Mouse (Mus musculus): ENCODE measurements around the gene Mif. TPM values are rescaled to one million over a fixed set of nuclear protein-coding genes. Genes with fewer than 3 reads are reported as not detected.
"Not testable (repeated sequence)": the region's sequence is repeated elsewhere in the genome, so short reads cannot be mapped to it uniquely, and the experiment has no call there.

Gene Mif
- total and polyA plus RNA-seq, 2 experiments from 2014 or later: 1,140 to 1,428 TPM

DNA sequence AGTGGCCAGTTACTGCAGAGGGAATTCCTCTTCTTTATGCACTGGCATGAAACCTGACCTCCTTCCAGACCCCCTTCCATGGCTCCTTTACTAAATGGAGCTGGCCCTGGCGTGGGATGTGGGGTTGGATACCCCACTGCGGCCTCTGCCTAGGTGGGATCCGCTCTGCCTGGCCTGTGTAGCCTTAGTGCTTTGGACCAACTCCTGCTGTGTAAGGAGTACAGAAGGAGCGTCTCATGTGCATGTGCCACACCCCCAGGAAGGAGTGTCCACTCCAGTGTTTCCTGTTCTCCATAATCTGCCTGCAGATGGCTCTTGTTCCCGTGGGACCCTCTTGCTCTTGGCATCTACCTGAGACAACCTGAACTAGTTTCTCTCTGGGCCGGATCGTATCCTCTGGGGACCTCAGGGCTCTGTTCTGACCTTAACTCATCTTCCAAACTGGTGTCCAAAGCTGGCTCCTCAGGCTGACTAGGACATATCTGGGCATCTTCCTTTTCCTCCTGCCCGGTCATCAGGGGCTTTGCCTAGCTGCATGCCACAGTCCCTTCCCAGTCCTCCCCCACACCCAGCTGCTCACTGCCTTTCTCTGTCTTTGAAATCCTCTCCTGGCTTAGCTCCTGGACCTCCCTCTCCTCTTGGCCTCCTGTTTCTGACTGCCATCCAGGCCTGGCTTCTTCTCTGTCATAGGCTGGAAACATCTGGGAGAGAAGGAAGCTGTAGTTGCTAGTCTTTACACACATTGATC, 29.5 kb upstream of the Mif start:
- H3K9me3 ChIP-seq (replicated peaks; ENCODE audit: control insufficient read depth, low read length): no peaks in the 10 kb centered on the region
- H3K9ac ChIP-seq (replicated peaks; ENCODE audit: low read depth, low read length): no peak overlapping the region
- H3K4me2 ChIP-seq (ENCODE audit: low read depth, low read length): no peak overlapping the region
- no peak overlapping the region for H3K27ac ChIP-seq (ENCODE audit: low read depth)
- no peak for TF ChIP-seq CTCF (IDR thresholded peaks at IDR 0.05; ENCODE audit: low read depth)
- TF ChIP-seq EP300 (IDR thresholded peaks at IDR 0.05; ENCODE audit: low read depth): no peak
- no peaks in the 10 kb centered on the region for H3K36me3 ChIP-seq (replicated peaks; ENCODE audit: control insufficient read depth, insufficient read depth, low read length)
- ATAC-seq (ENCODE audit: insufficient read depth, low read depth) (no peak), DNase-seq (ENCODE audit: low spot score) (no peak)
- H3K4me3 ChIP-seq (ENCODE audit: low read depth, low read length): no peak overlapping the region
- H3K4me1 ChIP-seq (ENCODE audit: control insufficient read depth, insufficient read depth): peaks cover 8% of the 10 kb centered on the region
- WGBS: 39% methylated on average over 8 of the region's 8 CpGs
- no peaks in the 10 kb centered on the region for H3K27me3 ChIP-seq (ENCODE audit: control insufficient read depth, insufficient read depth, low read length)

DNA sequence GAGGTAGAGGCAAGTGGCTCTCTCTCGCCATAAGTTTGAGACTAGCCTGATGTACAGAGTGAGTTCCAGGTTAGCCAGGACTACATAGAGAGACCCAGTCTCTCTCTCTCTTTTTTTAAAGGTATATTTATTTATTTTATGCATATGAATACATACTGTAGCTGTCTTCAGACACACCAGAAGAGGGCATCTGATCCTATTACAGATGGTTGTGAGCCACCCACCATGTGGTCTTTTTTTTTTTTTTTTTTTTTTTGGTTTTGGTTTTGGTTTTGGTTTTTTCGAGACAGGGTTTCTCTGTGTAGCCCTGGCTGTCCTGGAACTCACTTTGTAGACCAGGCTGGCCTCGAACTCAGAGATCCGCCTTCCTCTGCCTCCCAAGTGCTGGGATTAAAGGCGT, 27.5 kb upstream of the Mif start:
- not testable (repeated sequence) for H3K4me2 ChIP-seq (ENCODE audit: low read depth, low read length); H3K4me3 ChIP-seq (ENCODE audit: low read depth, low read length); H3K27me3 ChIP-seq (ENCODE audit: control insufficient read depth, insufficient read depth, low read length); H3K36me3 ChIP-seq (replicated peaks; ENCODE audit: control insufficient read depth, insufficient read depth, low read length); H3K9me3 ChIP-seq (replicated peaks; ENCODE audit: control insufficient read depth, low read length); ATAC-seq (ENCODE audit: insufficient read depth, low read depth); H3K9ac ChIP-seq (replicated peaks; ENCODE audit: low read depth, low read length); H3K27ac ChIP-seq (ENCODE audit: low read depth); H3K4me1 ChIP-seq (ENCODE audit: control insufficient read depth, insufficient read depth); DNase-seq (ENCODE audit: low spot score)
- WGBS: 84% methylated on average over 4 of the region's 5 CpGs

DNA sequence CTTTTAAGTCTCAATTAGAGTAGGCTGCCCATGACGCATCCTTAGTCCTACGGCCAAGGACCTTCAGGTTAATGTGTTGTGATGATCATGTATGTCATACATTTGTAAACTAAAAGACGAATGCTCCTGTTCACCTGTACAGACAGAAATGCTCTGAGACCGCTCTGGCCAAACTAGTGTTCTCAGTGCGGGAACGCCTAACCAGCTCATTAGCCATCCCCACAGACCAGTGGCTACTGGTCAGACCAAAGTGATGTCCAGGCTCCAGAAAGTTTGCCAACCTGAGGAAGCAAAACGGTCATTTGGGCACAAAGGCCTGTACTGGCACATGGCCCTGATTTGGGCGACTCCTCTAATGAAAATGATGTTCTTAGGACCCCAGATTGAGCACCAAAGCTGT, 24.7 kb upstream of the Mif start:
- H3K9ac ChIP-seq (replicated peaks; ENCODE audit: low read depth, low read length): no peak overlapping the region
- DNase-seq (ENCODE audit: low spot score) (no peak), ATAC-seq (ENCODE audit: insufficient read depth, low read depth) (no peak)
- H3K4me3 ChIP-seq (ENCODE audit: low read depth, low read length): no peak overlapping the region
- no peak for TF ChIP-seq EP300 (IDR thresholded peaks at IDR 0.05; ENCODE audit: low read depth)
- TF ChIP-seq CTCF (IDR thresholded peaks at IDR 0.05; ENCODE audit: low read depth): no peak
- H3K9me3 ChIP-seq (replicated peaks; ENCODE audit: control insufficient read depth, low read length): no peaks in the 10 kb centered on the region
- no peaks in the 10 kb centered on the region for H3K4me1 ChIP-seq (ENCODE audit: control insufficient read depth, insufficient read depth)
- WGBS: 93% methylated on average over 8 of the region's 8 CpGs
- no peaks in the 10 kb centered on the region for H3K27me3 ChIP-seq (ENCODE audit: control insufficient read depth, insufficient read depth, low read length)
- H3K27ac ChIP-seq (ENCODE audit: low read depth): no peak overlapping the region
- H3K4me2 ChIP-seq (ENCODE audit: low read depth, low read length): no peak overlapping the region
- no peaks in the 10 kb centered on the region for H3K36me3 ChIP-seq (replicated peaks; ENCODE audit: control insufficient read depth, insufficient read depth, low read length)

DNA sequence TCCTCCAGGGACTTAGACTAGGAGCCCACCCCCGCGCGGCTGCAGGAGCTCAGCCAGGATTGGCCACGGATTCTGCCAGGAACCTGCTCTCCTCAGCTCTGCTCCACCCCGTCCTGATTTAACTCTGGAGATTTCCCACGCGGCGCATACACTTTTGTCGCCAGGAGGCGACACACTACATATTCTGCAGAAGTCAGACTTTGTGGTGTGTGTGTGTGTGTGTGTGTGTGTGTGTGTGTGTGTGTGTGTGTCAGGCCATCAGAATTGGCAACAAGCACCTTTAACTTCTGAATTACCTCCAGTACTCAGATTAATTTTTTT, 23.2 kb upstream of the Mif start:
- TF ChIP-seq CTCF (IDR thresholded peaks at IDR 0.05; ENCODE audit: low read depth) (peak; percentile 78), EP300 (IDR thresholded peaks at IDR 0.05; ENCODE audit: low read depth) (no peak)
- under 1% methylated on average over 10 of the region's 10 CpGs for WGBS
- H3K36me3 ChIP-seq (replicated peaks; ENCODE audit: control insufficient read depth, insufficient read depth, low read length): no peaks in the 10 kb centered on the region
- H3K4me1 ChIP-seq (ENCODE audit: control insufficient read depth, insufficient read depth): no peaks in the 10 kb centered on the region
- no peaks in the 10 kb centered on the region for H3K9me3 ChIP-seq (replicated peaks; ENCODE audit: control insufficient read depth, low read length)
- DNase-seq (ENCODE audit: low spot score) (peak; percentile 82), ATAC-seq (ENCODE audit: insufficient read depth, low read depth) (peak; percentile 72)
- 0 out of 2 replicates have a peak overlapping the region, but pooled peaks have one; percentile 6 for H3K4me3 ChIP-seq (ENCODE audit: low read depth, low read length)
- H3K4me2 ChIP-seq (ENCODE audit: low read depth, low read length): peak overlapping the region; percentile 34
- H3K9ac ChIP-seq (replicated peaks; ENCODE audit: low read depth, low read length): no peak overlapping the region
- H3K27ac ChIP-seq (ENCODE audit: low read depth): no peak overlapping the region
- no peaks in the 10 kb centered on the region for H3K27me3 ChIP-seq (ENCODE audit: control insufficient read depth, insufficient read depth, low read length)

DNA sequence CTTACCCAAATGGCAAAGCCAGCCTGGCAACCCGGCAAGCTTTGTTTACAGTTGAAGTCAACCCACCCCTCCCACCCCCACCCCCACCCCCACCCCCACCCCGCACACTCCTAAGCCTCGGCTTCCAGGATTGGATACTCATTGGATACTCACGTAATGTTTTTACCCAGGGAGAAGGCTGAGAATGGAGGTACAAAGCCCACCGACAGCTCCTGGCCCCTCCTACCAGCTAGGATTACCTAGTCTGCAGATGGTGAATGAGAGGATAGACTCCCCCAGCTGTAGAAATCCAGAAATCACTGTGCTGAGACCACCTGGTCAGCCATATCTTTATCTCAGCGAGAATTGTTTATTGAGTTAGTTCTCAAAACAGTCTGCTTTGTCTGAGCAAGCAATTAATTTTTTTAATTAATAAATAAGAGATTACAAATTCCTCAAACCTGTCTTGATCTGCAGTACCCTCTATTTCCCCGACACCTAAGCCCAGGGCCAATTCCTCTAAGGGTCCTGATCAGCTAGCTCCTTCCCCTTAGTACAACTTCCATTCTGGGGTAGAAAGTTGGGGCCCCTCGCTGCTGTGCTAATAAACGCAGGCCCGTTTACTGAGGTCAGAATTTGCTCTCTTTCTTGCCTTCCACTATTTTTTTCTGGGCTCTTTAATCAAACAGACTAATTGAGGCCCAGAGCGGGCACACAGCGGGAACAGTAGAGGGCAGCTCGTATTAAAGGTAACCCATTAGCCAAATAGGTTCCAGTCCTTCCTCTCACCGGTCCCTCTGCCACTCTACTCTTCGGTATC, 22.6 kb upstream of the Mif start:
- ATAC-seq (ENCODE audit: insufficient read depth, low read depth) (no peak), DNase-seq (ENCODE audit: low spot score) (no peak)
- H3K4me2 ChIP-seq (ENCODE audit: low read depth, low read length): peak overlapping the region; percentile 34
- TF ChIP-seq CTCF (IDR thresholded peaks at IDR 0.05; ENCODE audit: low read depth): no peak
- no peak for TF ChIP-seq EP300 (IDR thresholded peaks at IDR 0.05; ENCODE audit: low read depth)
- H3K27me3 ChIP-seq (ENCODE audit: control insufficient read depth, insufficient read depth, low read length): no peaks in the 10 kb centered on the region
- no peaks in the 10 kb centered on the region for H3K9me3 ChIP-seq (replicated peaks; ENCODE audit: control insufficient read depth, low read length)
- H3K36me3 ChIP-seq (replicated peaks; ENCODE audit: control insufficient read depth, insufficient read depth, low read length): no peaks in the 10 kb centered on the region
- no peak overlapping the region for H3K27ac ChIP-seq (ENCODE audit: low read depth)
- no peak overlapping the region for H3K9ac ChIP-seq (replicated peaks; ENCODE audit: low read depth, low read length)
- no peaks in the 10 kb centered on the region for H3K4me1 ChIP-seq (ENCODE audit: control insufficient read depth, insufficient read depth)
- WGBS: 21% methylated on average over 15 of the region's 15 CpGs
- H3K4me3 ChIP-seq (ENCODE audit: low read depth, low read length): 0 out of 2 replicates have a peak overlapping the region, but pooled peaks have one; percentile 6
